Mouse (Mus musculus) heart, embryonic 15.5 days (tissue): Measurements from ENCODE around the gene Rab2b. TPM values are rescaled to one million over a fixed set of nuclear protein-coding genes. Genes with fewer than 3 reads are reported as not detected.

Experiments used
- polyA plus RNA-seq: library from polyadenylated mRNA; unstranded; fragments of >200 nt; fragmentation: Nextera tagmentation; extraction: Ambion mirVana; gene quantifications from 2 replicates; pipeline ENCODE4 v1.2.1, GENCODE M21; 2015

Gene Rab2b
- polyA plus RNA-seq, 1 experiment from 2014 or later, result 12.8 TPM

Other genes starting within 250 kb of the Rab2b start
- gene Olfr221, start 237.1 kb downstream of the Rab2b start, polyA plus RNA-seq, result not detected in 2 replicates
- 326 and 346 TPM in 2 replicates for gene Hnrnpc, start 175.5 kb downstream of the Rab2b start, polyA plus RNA-seq
- gene Rpgrip1, start 168.8 kb downstream of the Rab2b start, polyA plus RNA-seq, result 27.8 and 32.6 TPM in 2 replicates
- gene Supt16, start 82.1 kb downstream of the Rab2b start, polyA plus RNA-seq, result 24.6 and 27.3 TPM in 2 replicates
- 17.2 and 22.1 TPM in 2 replicates for gene Chd8, start 21.8 kb downstream of the Rab2b start, polyA plus RNA-seq
- 29.3 and 34.0 TPM in 2 replicates for gene Tox4, start 399 bp downstream of the Rab2b start, polyA plus RNA-seq
- 23.5 and 29.7 TPM in 2 replicates for gene Mettl3, start 25.6 kb upstream of the Rab2b start, polyA plus RNA-seq
- gene Sall2, start 49.2 kb upstream of the Rab2b start, polyA plus RNA-seq, result 4.8 and 7.3 TPM in 2 replicates
- not detected in 2 replicates for gene Olfr1513, start 76.9 kb upstream of the Rab2b start, polyA plus RNA-seq
- not detected in 2 replicates for gene Olfr1512, start 99.6 kb upstream of the Rab2b start, polyA plus RNA-seq
- not detected in 2 replicates for gene Olfr1511, start 117.8 kb upstream of the Rab2b start, polyA plus RNA-seq
- not detected in 2 replicates for gene Olfr1510, start 134.8 kb upstream of the Rab2b start, polyA plus RNA-seq
- gene Olfr1509, start 163.4 kb upstream of the Rab2b start, polyA plus RNA-seq, result not detected in 2 replicates
- gene Olfr1508, start 187.9 kb upstream of the Rab2b start, polyA plus RNA-seq, result not detected in 2 replicates
- gene Olfr1507, start 216.2 kb upstream of the Rab2b start, polyA plus RNA-seq, result not detected in 2 replicates